Mouse (Mus musculus) cerebellum, adult 2 months (tissue): ENCODE data around the gene Cdhr3.

Experiments used
- CTCF ChIP-seq: fragments of 200-500 bp; IDR thresholded peaks from 2 replicates; pipeline ENCODE4 v1.5.1; 2011; ENCODE audit warnings: low read depth, mild to moderate bottlenecking, control low read depth, low read length, moderate library complexity, borderline replicate concordance; ENCODE audit not compliant: insufficient read depth
- POLR2A ChIP-seq: fragments of 200-500 bp; IDR thresholded peaks from 2 replicates; pipeline ENCODE4 v1.6.1; 2011; ENCODE audit warnings: low read length, control low read depth, borderline replicate concordance; ENCODE audit not compliant: insufficient read depth

DNA sequence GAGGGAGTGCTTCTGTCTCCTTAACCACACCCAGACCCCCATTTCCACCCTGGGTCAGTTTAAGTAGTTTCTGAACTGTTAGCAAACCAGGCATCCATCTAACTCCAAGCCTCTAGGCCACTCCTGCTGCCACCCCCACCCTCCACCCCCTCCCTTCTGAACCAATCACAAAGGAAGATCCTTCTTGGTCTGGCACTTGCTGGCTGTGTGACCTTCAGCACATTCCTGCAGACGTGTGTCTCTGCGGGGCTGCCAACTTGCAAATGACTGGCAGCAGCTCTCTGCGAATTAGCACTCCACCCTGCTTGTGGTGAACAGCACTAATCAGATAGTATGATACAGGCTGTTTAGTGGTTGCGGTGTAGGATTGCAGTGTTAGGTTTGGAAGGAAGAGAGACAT, 36.7 kb upstream of the Cdhr3 start:
- TF ChIP-seq POLR2A, result no peak
- TF ChIP-seq CTCF, result no peak
